Mouse (Mus musculus): Measurements from ENCODE around the gene Fam216b. TPM values are rescaled to one million over a fixed set of nuclear protein-coding genes. Genes with fewer than 3 reads are reported as not detected.

The Fam216b gene
- polyA plus RNA-seq, 1 experiment, result not detected

DNA sequence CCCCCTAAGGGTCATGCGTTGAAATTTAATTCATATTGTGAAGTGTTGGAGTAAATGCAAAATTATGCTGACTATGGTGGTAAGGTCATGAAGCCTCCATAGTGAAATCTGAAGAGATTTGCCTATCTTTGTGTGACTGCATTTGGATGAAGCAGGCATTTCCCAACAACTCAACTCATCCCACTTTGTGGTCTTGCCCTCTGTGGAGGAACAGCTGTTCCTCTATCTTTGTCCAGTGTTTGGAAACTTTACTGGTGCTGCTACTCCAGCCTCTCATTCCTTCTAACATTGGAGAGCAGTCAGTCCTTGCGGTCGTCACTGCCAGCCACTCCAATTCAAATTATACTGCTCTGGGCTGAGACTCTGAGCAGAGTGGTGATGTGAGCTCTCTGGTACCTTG lies 19.6 kb upstream of the Fam216b start:
- TF ChIP-seq CTCF (IDR thresholded peaks at IDR 0.05; ENCODE audit: low read depth, low read length) (no peak), POLR2A (IDR thresholded peaks at IDR 0.05; ENCODE audit: borderline replicate concordance, low read depth, low read length) (no peak)
- Histone ChIP-seq H3K4me3 (ENCODE audit: insufficient read depth, low read length) (no peak overlapping the region), H3K27ac (ENCODE audit: insufficient read depth, low read depth, low read length) (no peak overlapping the region), H3K4me1 (ENCODE audit: control insufficient read depth, insufficient read depth, low read length) (no peaks in the 10 kb centered on the region)

DNA sequence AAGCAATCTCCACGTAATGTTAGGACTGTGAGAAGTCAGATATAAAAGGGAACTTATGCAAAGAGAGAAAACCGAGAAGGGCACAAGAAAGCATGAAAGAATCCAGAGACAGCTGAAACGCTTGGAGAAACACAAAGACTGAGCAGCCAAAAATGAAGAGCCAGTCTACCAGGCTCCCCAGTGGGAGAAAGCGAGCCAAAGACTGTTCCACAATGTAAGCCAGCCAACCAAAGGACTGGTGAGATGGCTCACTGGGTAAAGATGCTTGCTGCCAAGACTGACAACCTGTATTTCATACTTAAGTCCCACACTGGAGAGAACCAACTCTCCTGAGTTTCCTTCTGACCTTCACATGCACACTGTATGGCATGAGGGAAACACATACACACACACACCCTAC lies 784 bp upstream of the Fam216b start:
- Histone ChIP-seq H3K4me3 (ENCODE audit: insufficient read depth, low read length) (no peak overlapping the region), H3K4me1 (ENCODE audit: control insufficient read depth, insufficient read depth, low read length) (no peaks in the 10 kb centered on the region), H3K27ac (ENCODE audit: insufficient read depth, low read depth, low read length) (no peak overlapping the region)
- TF ChIP-seq CTCF (IDR thresholded peaks at IDR 0.05; ENCODE audit: low read depth, low read length), result no peak
- TF ChIP-seq POLR2A (IDR thresholded peaks at IDR 0.05; ENCODE audit: borderline replicate concordance, low read depth, low read length), result no peak

DNA sequence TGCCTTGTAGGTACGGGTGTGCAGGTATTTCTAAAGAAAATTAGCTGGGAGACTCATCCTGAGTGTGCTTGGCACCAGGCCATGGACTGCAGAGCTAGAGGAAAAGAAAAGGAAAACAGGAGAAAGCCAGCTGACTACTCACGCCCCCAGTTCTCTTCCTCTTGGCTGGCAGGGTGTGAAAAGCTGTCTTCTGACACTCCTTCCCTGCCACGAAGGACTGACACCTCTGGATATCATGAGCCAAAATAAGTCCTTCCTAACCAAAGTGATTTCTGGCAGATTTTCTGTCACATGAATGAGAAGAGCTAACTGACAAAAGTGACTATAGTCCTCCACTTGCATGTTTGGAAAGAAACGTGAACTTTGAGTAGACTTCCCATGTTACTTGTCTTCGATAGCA lies 5.3 kb downstream of the Fam216b start:
- Histone ChIP-seq H3K4me3 (ENCODE audit: insufficient read depth, low read length) (no peak overlapping the region), H3K4me1 (ENCODE audit: control insufficient read depth, insufficient read depth, low read length) (no peaks in the 10 kb centered on the region), H3K27ac (ENCODE audit: insufficient read depth, low read depth, low read length) (no peak overlapping the region)
- TF ChIP-seq CTCF (IDR thresholded peaks at IDR 0.05; ENCODE audit: low read depth, low read length) (no peak), POLR2A (IDR thresholded peaks at IDR 0.05; ENCODE audit: borderline replicate concordance, low read depth, low read length) (no peak)

DNA sequence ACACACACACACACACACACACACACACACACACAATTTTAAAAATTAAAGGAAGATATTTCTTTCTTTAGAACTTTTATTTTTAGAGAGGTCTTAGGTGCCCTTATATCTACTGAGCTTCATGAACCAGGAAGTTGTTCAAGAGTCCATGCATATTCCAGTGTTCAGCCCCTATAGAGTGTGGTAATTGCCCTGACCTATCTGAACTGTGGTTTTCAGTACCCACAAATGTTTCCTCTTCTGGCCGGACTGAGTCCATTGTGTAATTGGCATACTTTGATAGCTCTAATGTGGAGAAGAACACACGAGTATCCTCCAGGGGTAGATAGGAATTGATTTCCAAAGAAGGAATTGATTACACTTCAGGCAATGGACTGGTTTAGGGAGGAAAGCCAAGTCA lies 11.3 kb downstream of the Fam216b start:
- no peak overlapping the region for H3K4me3 ChIP-seq (ENCODE audit: insufficient read depth, low read length)
- H3K27ac ChIP-seq (ENCODE audit: insufficient read depth, low read depth, low read length), result no peak overlapping the region
- no peaks in the 10 kb centered on the region for H3K4me1 ChIP-seq (ENCODE audit: control insufficient read depth, insufficient read depth, low read length)
- no peak for TF ChIP-seq CTCF (IDR thresholded peaks at IDR 0.05; ENCODE audit: low read depth, low read length)
- TF ChIP-seq POLR2A (IDR thresholded peaks at IDR 0.05; ENCODE audit: borderline replicate concordance, low read depth, low read length), result no peak

DNA sequence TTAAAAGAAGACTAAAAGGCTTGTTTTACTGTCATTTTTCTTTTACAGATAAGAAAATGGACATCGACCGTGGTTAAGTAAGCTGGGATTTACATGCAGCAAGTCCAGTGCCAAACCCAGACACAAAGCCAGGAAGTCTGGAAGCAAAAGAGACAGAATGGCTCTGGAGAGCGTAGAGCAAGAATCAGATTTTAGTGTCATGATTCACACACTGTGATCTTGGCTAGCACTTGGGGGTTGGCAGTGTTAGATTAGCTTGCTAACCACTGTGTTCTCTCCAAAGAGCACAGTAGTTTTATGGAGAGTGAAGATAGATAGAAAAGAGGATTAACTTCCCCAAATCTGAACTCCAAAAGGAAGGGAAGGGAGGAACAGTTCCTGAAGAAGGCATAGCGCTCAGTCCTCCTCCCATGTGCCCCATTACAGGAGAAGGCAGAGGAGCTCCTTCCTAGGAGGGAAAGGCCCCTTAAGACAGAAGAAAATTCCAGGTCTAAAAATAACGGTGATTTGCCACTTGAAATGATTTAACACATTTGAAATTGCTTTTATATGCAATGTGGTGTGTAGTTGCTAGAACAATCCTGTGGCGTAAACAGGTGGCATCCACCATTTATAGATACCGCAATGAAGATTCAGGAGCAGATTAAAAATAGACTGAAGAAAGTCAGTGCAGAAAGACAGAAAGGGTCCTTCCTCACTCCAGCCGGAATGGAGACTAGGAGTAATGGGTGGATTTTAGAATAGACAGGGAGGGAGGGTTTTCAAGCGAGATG lies 22.7 kb downstream of the Fam216b start:
- no peak for TF ChIP-seq POLR2A (IDR thresholded peaks at IDR 0.05; ENCODE audit: borderline replicate concordance, low read depth, low read length)
- TF ChIP-seq CTCF (IDR thresholded peaks at IDR 0.05; ENCODE audit: low read depth, low read length), result no peak
- Histone ChIP-seq H3K4me1 (ENCODE audit: control insufficient read depth, insufficient read depth, low read length) (no peaks in the 10 kb centered on the region), H3K4me3 (ENCODE audit: insufficient read depth, low read length) (no peak overlapping the region), H3K27ac (ENCODE audit: insufficient read depth, low read depth, low read length) (no peak overlapping the region)

DNA sequence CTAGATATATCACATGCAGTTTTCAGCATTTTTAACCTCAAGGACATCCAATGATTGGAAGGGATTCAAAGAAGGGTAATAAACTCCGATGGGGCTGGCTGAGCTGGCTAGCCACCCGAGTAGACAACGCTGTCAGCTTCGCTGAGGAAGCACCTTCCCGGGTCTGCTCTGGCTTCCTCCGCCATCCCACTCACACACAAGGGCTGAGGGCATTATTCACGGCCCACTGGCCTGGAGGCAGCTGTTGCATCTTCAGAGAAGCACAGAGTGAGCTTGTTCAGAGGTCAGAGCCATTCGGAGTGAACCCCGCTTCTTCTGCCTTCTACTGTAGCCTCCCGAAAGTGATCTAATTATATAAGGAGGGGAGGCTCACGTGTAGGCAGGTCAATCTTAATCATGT lies 26.3 kb downstream of the Fam216b start:
- no peak overlapping the region for H3K27ac ChIP-seq (ENCODE audit: insufficient read depth, low read depth, low read length)
- TF ChIP-seq CTCF (IDR thresholded peaks at IDR 0.05; ENCODE audit: low read depth, low read length), result no peak
- TF ChIP-seq POLR2A (IDR thresholded peaks at IDR 0.05; ENCODE audit: borderline replicate concordance, low read depth, low read length), result no peak

DNA sequence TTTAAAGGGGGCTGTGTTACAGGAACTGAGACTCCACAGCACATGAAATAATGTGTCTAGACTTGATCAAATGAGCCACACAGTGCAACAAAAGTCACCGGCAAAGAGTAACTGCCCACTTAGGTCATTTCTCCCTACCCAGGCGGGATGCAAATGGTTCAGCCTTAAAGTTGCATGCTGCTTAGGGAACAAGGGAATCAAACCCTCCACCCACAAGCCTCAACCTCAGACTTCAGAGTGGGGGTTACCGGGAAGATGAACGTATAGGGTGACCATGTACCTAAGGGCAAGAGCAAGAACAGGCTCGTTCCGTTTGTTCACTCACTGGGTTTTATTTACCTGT lies 28.2 kb downstream of the Fam216b start:
- no peak overlapping the region for H3K27ac ChIP-seq (ENCODE audit: insufficient read depth, low read depth, low read length)
- TF ChIP-seq CTCF (IDR thresholded peaks at IDR 0.05; ENCODE audit: low read depth, low read length) (no peak), POLR2A (IDR thresholded peaks at IDR 0.05; ENCODE audit: borderline replicate concordance, low read depth, low read length) (no peak)

More for the DNA sequence above, 26.3 kb downstream of the Fam216b start:
- Histone ChIP-seq H3K4me1 (ENCODE audit: control insufficient read depth, insufficient read depth, low read length) (no peaks in the 10 kb centered on the region), H3K4me3 (ENCODE audit: insufficient read depth, low read length) (no peak overlapping the region)

DNA sequence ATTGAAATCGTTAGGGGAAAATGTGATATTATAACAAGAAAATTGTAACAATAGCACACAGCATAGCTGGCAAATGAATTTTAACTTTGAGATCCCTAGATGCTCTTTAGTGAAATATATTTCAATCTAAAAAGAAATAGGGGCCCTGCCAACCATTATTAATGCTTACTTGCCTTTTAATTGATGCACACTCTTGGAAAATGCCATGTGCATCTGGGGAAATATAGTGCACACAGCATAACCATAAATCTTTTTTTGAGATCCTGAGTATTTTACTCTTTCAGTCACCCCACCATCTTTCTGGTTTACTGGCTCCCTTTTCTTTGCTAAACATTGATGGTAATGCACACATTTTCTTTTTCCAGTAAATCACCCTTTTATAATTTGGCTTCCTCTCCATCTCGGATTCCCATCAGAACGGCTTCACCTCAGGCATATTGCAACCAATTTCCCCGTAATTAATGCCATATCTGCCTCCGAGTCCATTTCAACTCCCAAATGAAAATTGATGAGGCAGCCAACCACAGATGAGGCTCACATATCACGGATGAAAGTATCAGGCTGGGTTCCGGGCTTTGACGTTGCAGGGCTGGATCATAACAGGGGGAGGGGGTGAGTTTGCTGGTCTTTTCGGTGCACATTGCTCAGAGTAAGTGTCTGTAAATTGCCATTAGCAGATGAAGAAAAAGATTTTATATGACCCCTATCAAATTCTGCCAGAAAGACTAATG lies 28.8 kb downstream of the Fam216b start:
- no peak overlapping the region for H3K27ac ChIP-seq (ENCODE audit: insufficient read depth, low read depth, low read length)
- TF ChIP-seq CTCF (IDR thresholded peaks at IDR 0.05; ENCODE audit: low read depth, low read length) (no peak), POLR2A (IDR thresholded peaks at IDR 0.05; ENCODE audit: borderline replicate concordance, low read depth, low read length) (no peak)
- H3K4me1 ChIP-seq (ENCODE audit: control insufficient read depth, insufficient read depth, low read length), result no peaks in the 10 kb centered on the region
- no peak overlapping the region for H3K4me3 ChIP-seq (ENCODE audit: insufficient read depth, low read length)

More for the DNA sequence above, 28.2 kb downstream of the Fam216b start:
- no peaks in the 10 kb centered on the region for H3K4me1 ChIP-seq (ENCODE audit: control insufficient read depth, insufficient read depth, low read length)
- H3K4me3 ChIP-seq (ENCODE audit: insufficient read depth, low read length), result no peak overlapping the region

DNA sequence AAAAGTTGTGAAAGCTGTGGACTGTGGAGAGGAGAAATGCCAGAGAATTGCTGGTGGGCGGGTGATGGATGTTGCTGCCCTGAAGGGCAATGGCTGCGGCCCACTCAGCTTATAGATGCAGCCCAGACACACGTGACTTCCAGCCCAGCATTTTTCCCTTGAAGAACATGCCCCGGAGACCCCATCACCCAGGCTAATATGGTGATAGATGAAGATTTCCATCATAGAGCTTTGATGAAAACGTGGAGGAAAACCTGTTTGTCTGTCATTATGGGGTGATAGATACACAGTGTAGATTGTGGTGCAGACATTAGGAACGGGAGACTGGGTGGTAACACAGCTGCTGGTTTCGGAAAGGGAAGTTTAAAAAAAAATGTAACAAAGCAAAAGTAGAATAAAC lies 31.4 kb downstream of the Fam216b start:
- Histone ChIP-seq H3K27ac (ENCODE audit: insufficient read depth, low read depth, low read length) (no peak overlapping the region), H3K4me1 (ENCODE audit: control insufficient read depth, insufficient read depth, low read length) (no peaks in the 10 kb centered on the region), H3K4me3 (ENCODE audit: insufficient read depth, low read length) (no peak overlapping the region)
- TF ChIP-seq POLR2A (IDR thresholded peaks at IDR 0.05; ENCODE audit: borderline replicate concordance, low read depth, low read length), result no peak
- TF ChIP-seq CTCF (IDR thresholded peaks at IDR 0.05; ENCODE audit: low read depth, low read length), result no peak

DNA sequence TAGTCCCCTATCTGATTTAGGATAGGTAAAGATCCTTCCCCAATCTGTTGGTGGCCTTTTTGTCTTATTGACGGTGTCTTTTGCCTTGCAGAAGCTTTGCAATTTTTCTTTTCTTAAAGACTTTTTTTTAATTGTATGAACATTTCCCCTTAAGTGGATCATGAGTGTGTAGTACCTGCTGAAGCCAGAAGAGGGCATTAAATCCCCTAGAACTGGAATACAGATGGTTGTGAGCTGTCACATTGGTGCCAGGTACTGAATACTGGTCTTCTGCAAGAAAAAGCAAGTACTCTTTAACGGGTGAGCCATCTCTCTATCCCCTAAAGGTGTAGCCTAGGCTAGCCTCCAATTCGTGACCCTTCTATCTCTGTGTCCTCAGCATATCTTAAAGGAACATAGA lies 32.4 kb downstream of the Fam216b start:
- TF ChIP-seq CTCF (IDR thresholded peaks at IDR 0.05; ENCODE audit: low read depth, low read length) (no peak), POLR2A (IDR thresholded peaks at IDR 0.05; ENCODE audit: borderline replicate concordance, low read depth, low read length) (no peak)
- H3K4me1 ChIP-seq (ENCODE audit: control insufficient read depth, insufficient read depth, low read length), result no peaks in the 10 kb centered on the region
- H3K27ac ChIP-seq (ENCODE audit: insufficient read depth, low read depth, low read length), result no peak overlapping the region
- H3K4me3 ChIP-seq (ENCODE audit: insufficient read depth, low read length), result no peak overlapping the region
